Mouse (Mus musculus) kidney, postnatal 0 days (tissue): Measurements from ENCODE around the gene Taar7a. TPM values are rescaled to one million over a fixed set of nuclear protein-coding genes. Genes with fewer than 3 reads are reported as not detected.
A peak's percentile ranks its signal among the peaks of the same experiment; 100 is the strongest.

Experiments
- ATAC-seq: fragments of 200-750 bp; cut with Nextera tagmentation; replicated peaks from 2 replicates; pipeline ENCODE4 v1.8.0; 2017; ENCODE audit warnings: low read depth, moderate number of reproducible peaks, moderate TSS enrichment, moderate library complexity; ENCODE audit not compliant: low FRiP score
- DNase-seq: peaks from one replicate; pipeline ENCODE4 v3.0.0-alpha.2; 2016; ENCODE audit warnings: low spot score
- H3K27ac ChIP-seq: fragments of 300-500 bp; sonication (generic); 2 replicates; pipeline ENCODE4 v1.5.1; 2014; ENCODE audit warnings: mild to moderate bottlenecking
- H3K27me3 ChIP-seq: fragments of 300-500 bp; sonication (generic); 2 replicates; pipeline ENCODE4 v1.6.1; 2014; ENCODE audit warnings: low read length, mixed read lengths; ENCODE audit not compliant: insufficient read depth
- H3K36me3 ChIP-seq: fragments of 300-500 bp; sonication (generic); 2 replicates; pipeline ENCODE4 v1.6.1; 2014; ENCODE audit warnings: low read length, mixed read lengths; ENCODE audit not compliant: insufficient read depth
- H3K4me1 ChIP-seq: fragments of 300-500 bp; sonication (generic); replicated peaks from 2 replicates; pipeline ENCODE4 v1.6.1; 2014; ENCODE audit warnings: antibody characterized with exemption, low read length, mixed read lengths; ENCODE audit not compliant: insufficient read depth
- H3K4me2 ChIP-seq: fragments of 300-500 bp; sonication (generic); 2 replicates; pipeline ENCODE4 v1.6.1; 2014; ENCODE audit warnings: mild to moderate bottlenecking, low read length, moderate library complexity, mixed read lengths
- H3K4me3 ChIP-seq: fragments of 300-500 bp; sonication (generic); replicated peaks from 2 replicates; pipeline ENCODE4 v1.5.1; 2014; ENCODE audit warnings: low read depth, low read length
- H3K9ac ChIP-seq: fragments of 300-500 bp; sonication (generic); 2 replicates; pipeline ENCODE4 v1.6.1; 2014; ENCODE audit warnings: low read depth, low read length
- H3K9me3 ChIP-seq: fragments of 300-500 bp; sonication (generic); replicated peaks from 2 replicates; pipeline ENCODE4 v1.6.1; 2016; ENCODE audit warnings: low read length, inconsistent platforms, mixed read lengths
- CTCF ChIP-seq: IDR thresholded peaks from 2 replicates; pipeline ENCODE4 v1.5.1; 2016; ENCODE audit warnings: antibody characterized with exemption, low read depth, mild to moderate bottlenecking, moderate library complexity
- WGBS: fragments of 180-500 bp; shearing (Covaris S2); extraction: QIAGEN DNeasy Blood & Tissue Kit; methylation state at CpG from one replicate; pipeline ENCODE4 v1.1.7; 2014; 5-methylcytosine and 5-hydroxymethylcytosine counted together
- polyA plus RNA-seq: library from polyadenylated mRNA; unstranded; fragments of >200 nt; fragmentation: Nextera tagmentation; extraction: Ambion mirVana; gene quantifications from 2 replicates; pipeline ENCODE4 v1.2.1, GENCODE M21; 2015

Gene Taar7a
- polyA plus RNA-seq, 1 experiment from 2014 or later: not detected

DNA sequence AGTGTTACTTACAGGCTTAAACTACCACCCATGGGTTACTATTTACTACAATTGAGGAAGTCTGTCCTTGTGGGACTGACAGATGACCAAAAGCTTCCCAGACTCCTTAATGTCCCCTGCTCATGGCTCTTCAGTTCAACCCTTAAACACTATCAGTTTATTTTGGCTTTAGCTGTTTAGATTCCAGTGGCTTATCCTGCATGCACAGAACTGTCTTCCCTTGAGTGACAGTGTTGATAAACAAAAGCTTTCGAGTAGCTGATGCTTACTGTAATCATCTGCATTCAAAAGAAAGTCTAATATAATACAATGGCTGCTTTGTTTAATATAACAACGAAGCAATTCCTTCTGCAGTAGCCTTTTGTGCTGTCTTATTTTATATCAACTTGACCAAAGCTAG, 13.8 kb upstream of the Taar7a start:
- H3K4me2 ChIP-seq: no peak overlapping the region
- no peaks in the 10 kb centered on the region for H3K27me3 ChIP-seq
- DNase-seq (no peak), ATAC-seq (no peak)
- no peaks in the 10 kb centered on the region for H3K4me1 ChIP-seq
- no peak overlapping the region for H3K9ac ChIP-seq
- no peak overlapping the region for H3K27ac ChIP-seq
- 56% methylated on average over 2 of the region's 2 CpGs for WGBS
- no peak for TF ChIP-seq CTCF
- H3K9me3 ChIP-seq: no peaks in the 10 kb centered on the region
- H3K4me3 ChIP-seq: no peak overlapping the region
- H3K36me3 ChIP-seq: no peaks in the 10 kb centered on the region

DNA sequence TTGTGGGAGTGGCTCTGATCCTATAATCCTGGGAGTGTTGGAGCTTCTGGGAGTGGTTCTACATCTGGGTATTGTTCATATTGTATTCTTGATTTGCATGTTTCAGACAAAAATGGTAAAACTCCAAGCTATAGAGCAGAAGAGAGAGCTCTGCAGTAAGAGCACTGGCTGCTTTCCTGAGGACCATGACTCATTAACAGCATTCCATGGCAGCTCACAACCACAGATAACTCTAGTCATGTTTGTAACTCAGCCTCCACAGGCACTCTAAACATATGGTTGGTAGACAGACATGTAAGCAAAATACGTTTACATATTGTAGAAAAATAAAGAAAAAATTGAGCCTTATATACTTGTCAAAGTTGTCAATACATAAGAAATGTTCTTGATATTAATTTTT, 13.2 kb upstream of the Taar7a start:
- Histone ChIP-seq H3K9ac (no peak overlapping the region), H3K4me2 (no peak overlapping the region), H3K4me3 (no peak overlapping the region), H3K27me3 (no peaks in the 10 kb centered on the region), H3K27ac (no peak overlapping the region), H3K36me3 (no peaks in the 10 kb centered on the region), H3K9me3 (no peaks in the 10 kb centered on the region), H3K4me1 (no peaks in the 10 kb centered on the region)
- 70% methylated on average over 1 of the region's 1 CpGs for WGBS
- DNase-seq: no peak
- no peak for ATAC-seq
- TF ChIP-seq CTCF: no peak

- no peaks in the 10 kb centered on the region for H3K9me3 ChIP-seq
- no peak within 1 kb of the TSS for H3K9ac ChIP-seq
- ATAC-seq (no peak), DNase-seq (no peak)
- H3K4me1 ChIP-seq: no peaks in the 10 kb centered on the region
- no peak within 1 kb of the TSS for H3K27ac ChIP-seq
- no peaks in the 10 kb centered on the region for H3K27me3 ChIP-seq
- no peak for TF ChIP-seq CTCF
- no peak within 1 kb of the TSS for H3K4me3 ChIP-seq
- H3K36me3 ChIP-seq: no peaks in the 10 kb centered on the region
- WGBS: 94% methylated on average over 1 of the region's 1 CpGs
- H3K4me2 ChIP-seq: no peak within 1 kb of the TSS
These were observed 6.4 kb upstream of the Taar7a start, which contains the start of gene Taar7b for GRCm38 (mm10) chr10:23999639-24000038. TSS of gene Taar7b (plus strand) at chr10:23999939.

GRCm38 (mm10) chr10:23986419-23986818, 6.9 kb downstream of the Taar7a start:
- 79% methylated on average over 5 of the region's 5 CpGs for WGBS
- Histone ChIP-seq H3K4me2 (no peak overlapping the region), H3K4me1 (no peaks in the 10 kb centered on the region), H3K4me3 (no peak overlapping the region), H3K27ac (no peak overlapping the region), H3K27me3 (no peaks in the 10 kb centered on the region), H3K36me3 (no peaks in the 10 kb centered on the region), H3K9ac (no peak overlapping the region), H3K9me3 (no peaks in the 10 kb centered on the region)
- ATAC-seq: no peak
- TF ChIP-seq CTCF: no peak
- no peak for DNase-seq

DNA sequence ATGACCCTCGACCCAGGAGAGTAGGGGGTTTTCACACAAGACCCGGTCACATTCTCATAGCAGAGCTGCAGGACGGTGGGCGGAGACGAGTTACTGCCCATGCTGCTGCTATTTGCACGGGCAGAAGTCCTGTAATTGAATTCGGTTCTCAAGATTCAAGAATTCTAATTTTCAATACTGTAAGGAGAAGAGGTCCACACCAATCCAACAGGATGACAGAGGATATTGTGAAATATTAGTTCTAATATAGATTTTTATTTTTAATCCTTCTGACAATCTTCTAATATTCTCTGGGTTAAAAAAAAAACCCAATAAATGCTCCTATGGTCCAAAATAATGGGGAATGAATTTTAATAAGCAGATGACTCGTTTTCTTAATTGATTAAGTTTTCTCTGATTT, 7.7 kb downstream of the Taar7a start, which contains the start of gene Taar6:
Gene Taar6, minus strand, starts transcription at position 101 of the 400 bp plus-strand sequence.
- Histone ChIP-seq H3K4me3 (no peak within 1 kb of the TSS), H3K27ac (no peak within 1 kb of the TSS), H3K27me3 (no peaks in the 10 kb centered on the region), H3K9me3 (no peaks in the 10 kb centered on the region), H3K9ac (no peak within 1 kb of the TSS), H3K4me1 (no peaks in the 10 kb centered on the region), H3K36me3 (no peaks in the 10 kb centered on the region), H3K4me2 (no peak within 1 kb of the TSS)
- ATAC-seq (no peak), DNase-seq (no peak)
- 73% methylated on average over 8 of the region's 8 CpGs for WGBS
- TF ChIP-seq CTCF: no peak

DNA sequence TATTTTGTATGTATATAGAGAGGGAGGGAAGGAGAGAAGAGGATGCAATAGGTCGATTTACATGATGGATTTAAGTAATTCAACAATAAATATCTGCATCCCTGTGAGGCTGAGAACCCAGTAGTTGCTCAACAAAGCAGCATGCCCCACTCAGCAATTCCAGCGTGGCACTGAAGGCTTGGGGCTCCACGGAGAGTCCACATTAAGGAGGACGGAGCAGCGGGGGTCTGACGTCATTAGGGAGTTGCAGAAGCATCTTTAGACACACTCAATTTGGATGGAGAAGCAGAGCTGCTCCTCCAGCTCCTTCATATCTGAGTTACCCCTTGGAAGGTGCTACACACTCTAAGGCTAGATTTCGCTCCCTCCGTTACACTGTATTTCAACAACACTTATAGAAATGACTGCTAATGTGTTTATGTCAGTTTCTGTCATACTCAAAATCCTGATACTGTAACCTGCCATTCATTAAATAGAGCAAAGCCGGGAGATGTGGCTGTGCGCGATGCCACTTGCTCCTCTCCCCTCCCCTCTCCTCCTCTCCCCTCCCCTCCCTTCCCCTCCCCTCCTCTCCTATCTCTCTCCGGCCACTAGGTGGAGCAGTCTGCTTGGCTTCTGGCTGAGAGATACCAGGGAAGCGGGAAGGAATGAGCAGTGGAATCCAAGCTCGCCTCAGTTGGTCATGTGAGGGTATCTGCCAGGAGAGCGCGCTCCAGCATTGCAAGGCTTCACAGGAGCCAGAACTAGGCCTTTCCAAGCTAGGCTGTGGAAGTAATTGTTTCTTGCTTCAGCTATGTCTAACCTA, 14.2 kb downstream of the Taar7a start:
- TF ChIP-seq CTCF: peak; percentile 91
- Histone ChIP-seq H3K36me3 (no peaks in the 10 kb centered on the region), H3K27me3 (no peaks in the 10 kb centered on the region), H3K4me2 (no peak overlapping the region), H3K4me1 (no peaks in the 10 kb centered on the region), H3K27ac (no peak overlapping the region), H3K9ac (no peak overlapping the region), H3K4me3 (no peak overlapping the region), H3K9me3 (no peaks in the 10 kb centered on the region)
- DNase-seq (peak; percentile 89), ATAC-seq (peak; percentile 66; the same call in 1 of the 2 replicates)
- 51% methylated on average over 16 of the region's 16 CpGs for WGBS
